Mouse (Mus musculus) liver, embryonic 12.5 days (tissue): ENCODE data around the gene Fancd2. TPM values are rescaled to one million over a fixed set of nuclear protein-coding genes. Genes with fewer than 3 reads are reported as not detected.

Experiments
- ATAC-seq: fragments of 200-750 bp; cut with Nextera tagmentation; 2 replicates; pipeline ENCODE4 v1.8.0; 2017; ENCODE audit warnings: moderate number of reproducible peaks, mild to moderate bottlenecking, moderate library complexity
- H3K27ac ChIP-seq: fragments of 300-500 bp; sonication (generic); 2 replicates; pipeline ENCODE4 v1.5.1; 2016; ENCODE audit warnings: mild to moderate bottlenecking
- H3K27me3 ChIP-seq: fragments of 300-500 bp; sonication (generic); replicated peaks from 2 replicates; pipeline ENCODE4 v1.6.1; 2016; ENCODE audit warnings: mild to moderate bottlenecking, moderate library complexity
- H3K36me3 ChIP-seq: fragments of 300-500 bp; sonication (generic); 2 replicates; pipeline ENCODE4 v1.6.1; 2016; ENCODE audit warnings: mild to moderate bottlenecking, moderate library complexity
- H3K4me1 ChIP-seq: fragments of 300-500 bp; sonication (generic); 2 replicates; pipeline ENCODE4 v1.6.1; 2016
- H3K4me2 ChIP-seq: fragments of 300-500 bp; sonication (generic); 2 replicates; pipeline ENCODE4 v1.6.1; 2016; ENCODE audit warnings: mild to moderate bottlenecking, moderate library complexity
- H3K4me3 ChIP-seq: fragments of 300-500 bp; sonication (generic); 2 replicates; pipeline ENCODE4 v1.5.1; 2016; ENCODE audit warnings: mild to moderate bottlenecking, moderate library complexity
- H3K9ac ChIP-seq: fragments of 300-500 bp; sonication (generic); 2 replicates; pipeline ENCODE4 v1.6.1; 2016; ENCODE audit warnings: mild to moderate bottlenecking, moderate library complexity
- H3K9me3 ChIP-seq: fragments of 300-500 bp; sonication (generic); replicated peaks from 2 replicates; pipeline ENCODE4 v1.6.1; 2016; ENCODE audit warnings: mild to moderate bottlenecking, moderate library complexity
- WGBS: fragments of 180-500 bp; shearing (Covaris S2); methylation state at CpG from one replicate; pipeline ENCODE4 v1.1.7; 2016; ENCODE audit not compliant: insufficient replicate concordance; 5-methylcytosine and 5-hydroxymethylcytosine counted together
- polyA plus RNA-seq: library from polyadenylated mRNA; unstranded; fragments of >200 nt; fragmentation: Nextera tagmentation; extraction: Ambion mirVana; gene quantifications from 2 replicates; pipeline ENCODE4 v1.2.1, GENCODE M21; 2016

The Fancd2 gene
- polyA plus RNA-seq, 1 experiment from 2014 or later, result 16.4 TPM

DNA sequence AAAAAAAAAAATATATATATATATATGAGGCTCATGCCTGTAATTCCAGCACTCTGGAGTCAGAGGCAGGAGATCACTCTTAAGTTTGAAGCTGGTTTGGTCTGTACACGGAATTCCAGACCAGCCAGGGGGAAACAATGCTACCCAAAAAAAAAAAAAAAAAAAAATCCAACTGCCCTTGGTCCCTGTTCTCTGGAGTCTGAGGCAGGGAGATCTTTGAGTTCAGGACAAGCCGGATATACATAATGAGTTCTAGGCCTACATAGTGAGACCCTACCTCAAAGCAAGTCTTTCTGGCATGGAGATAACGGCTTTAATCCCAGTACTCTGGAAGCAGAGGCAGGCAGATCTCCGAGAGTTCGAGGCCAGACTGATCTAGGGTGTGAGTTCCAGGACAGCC, 91.9 kb downstream of the Fancd2 start:
- Histone ChIP-seq H3K4me2 (peak overlapping the region; percentile 96), H3K27me3 (no peaks in the 10 kb centered on the region), H3K36me3 (peaks cover 16% of the 10 kb centered on the region), H3K9me3 (no peaks in the 10 kb centered on the region), H3K9ac (peak overlapping the region; percentile 83), H3K4me1 (peaks cover 33% of the 10 kb centered on the region), H3K27ac (peak overlapping the region; percentile 88; the same call in 1 of the 2 replicates), H3K4me3 (peak overlapping the region; percentile 84)
- ATAC-seq, result no peak; the same call in 1 of the 2 replicates
- WGBS, result 43% methylated on average over 5 of the region's 5 CpGs

GRCm38 (mm10) chr6:113623941-113624751, 92.7 kb downstream of the Fancd2 start, which contains the start of gene Vhl:
TSS of gene Vhl (plus strand) at chr6:113623959.
- H3K4me2 ChIP-seq, result peak within 1 kb of the TSS; percentile 96
- H3K9me3 ChIP-seq, result no peaks in the 10 kb centered on the region
- peaks cover 16% of the 10 kb centered on the region for H3K36me3 ChIP-seq
- peak; percentile 87 for ATAC-seq
- H3K4me1 ChIP-seq, result peaks cover 33% of the 10 kb centered on the region
- peak within 1 kb of the TSS; percentile 84 for H3K4me3 ChIP-seq
- peak within 1 kb of the TSS; percentile 88 for H3K27ac ChIP-seq
- H3K27me3 ChIP-seq, result no peaks in the 10 kb centered on the region
- peak within 1 kb of the TSS; percentile 83 for H3K9ac ChIP-seq
- WGBS, result 2% methylated on average over 67 of the region's 76 CpGs

GRCm38 (mm10) chr6:113624989-113625770, 93.7 kb downstream of the Fancd2 start:
- peaks cover 26% of the 10 kb centered on the region for H3K36me3 ChIP-seq
- H3K4me2 ChIP-seq, result peak overlapping the region; percentile 96
- WGBS, result 63% methylated on average over 5 of the region's 5 CpGs
- no peaks in the 10 kb centered on the region for H3K9me3 ChIP-seq
- peaks cover 33% of the 10 kb centered on the region for H3K4me1 ChIP-seq
- H3K27me3 ChIP-seq, result no peaks in the 10 kb centered on the region
- ATAC-seq, result no peak
- peak overlapping the region; percentile 83; the same call in 1 of the 2 replicates for H3K9ac ChIP-seq
- H3K27ac ChIP-seq, result no peak overlapping the region
- peak overlapping the region; percentile 84 for H3K4me3 ChIP-seq

- no peak overlapping the region for H3K27ac ChIP-seq
These were observed 98.8 kb downstream of the Fancd2 start for GRCm38 (mm10) chr6:113630322-113630721.

GRCm38 (mm10) chr6:113632863-113633262, 101.4 kb downstream of the Fancd2 start:
- H3K36me3 ChIP-seq, result peaks cover 52% of the 10 kb centered on the region
- no peak overlapping the region for H3K9ac ChIP-seq
- no peak overlapping the region for H3K4me2 ChIP-seq
- H3K4me1 ChIP-seq, result peaks cover 9% of the 10 kb centered on the region
- no peak overlapping the region for H3K27ac ChIP-seq
- WGBS, result 80% methylated on average over 4 of the region's 4 CpGs
- ATAC-seq, result no peak
- H3K27me3 ChIP-seq, result no peaks in the 10 kb centered on the region
- H3K9me3 ChIP-seq, result no peaks in the 10 kb centered on the region
- no peak overlapping the region for H3K4me3 ChIP-seq

More at GRCm38 (mm10) chr6:113630322-113630721, 98.8 kb downstream of the Fancd2 start:
- peaks cover 10% of the 10 kb centered on the region for H3K4me1 ChIP-seq
- H3K36me3 ChIP-seq, result peaks cover 59% of the 10 kb centered on the region
- H3K27me3 ChIP-seq, result no peaks in the 10 kb centered on the region
- H3K4me3 ChIP-seq, result no peak overlapping the region
- H3K9ac ChIP-seq, result no peak overlapping the region
- no peak for ATAC-seq
- 77% methylated on average over 5 of the region's 5 CpGs for WGBS
- H3K4me2 ChIP-seq, result no peak overlapping the region
- H3K9me3 ChIP-seq, result no peaks in the 10 kb centered on the region

- no peaks in the 10 kb centered on the region for H3K9me3 ChIP-seq
- H3K4me2 ChIP-seq, result peak within 1 kb of the TSS; percentile 80
- peak within 1 kb of the TSS; percentile 76 for H3K27ac ChIP-seq
- H3K9ac ChIP-seq, result peak within 1 kb of the TSS; percentile 79
- 0 out of 2 replicates have a peak, but pooled peaks cover 1% of the 10 kb centered on the region for H3K36me3 ChIP-seq
- peaks cover 45% of the 10 kb centered on the region for H3K4me1 ChIP-seq
- H3K4me3 ChIP-seq, result peak within 1 kb of the TSS; percentile 63
- no peaks in the 10 kb centered on the region for H3K27me3 ChIP-seq
- peak; percentile 94 for ATAC-seq
- WGBS, result 5% methylated on average over 37 of the region's 37 CpGs
These were observed 107.0 kb downstream of the Fancd2 start, which contains the start of gene Irak2 for GRCm38 (mm10) chr6:113638302-113639040. TSS of gene Irak2 (plus strand) at chr6:113638467.

- peak overlapping the region; percentile 63 for H3K4me3 ChIP-seq
- no peaks in the 10 kb centered on the region for H3K27me3 ChIP-seq
- WGBS, result 79% methylated on average over 4 of the region's 4 CpGs
- H3K4me1 ChIP-seq, result peaks cover 45% of the 10 kb centered on the region
- ATAC-seq, result no peak
- H3K4me2 ChIP-seq, result peak overlapping the region; percentile 80
- peak overlapping the region; percentile 76; the same call in 1 of the 2 replicates for H3K27ac ChIP-seq
- H3K36me3 ChIP-seq, result no peaks in the 10 kb centered on the region
- no peaks in the 10 kb centered on the region for H3K9me3 ChIP-seq
- peak overlapping the region; percentile 79; the same call in 1 of the 2 replicates for H3K9ac ChIP-seq
These were observed 107.7 kb downstream of the Fancd2 start for GRCm38 (mm10) chr6:113639201-113639600.

DNA sequence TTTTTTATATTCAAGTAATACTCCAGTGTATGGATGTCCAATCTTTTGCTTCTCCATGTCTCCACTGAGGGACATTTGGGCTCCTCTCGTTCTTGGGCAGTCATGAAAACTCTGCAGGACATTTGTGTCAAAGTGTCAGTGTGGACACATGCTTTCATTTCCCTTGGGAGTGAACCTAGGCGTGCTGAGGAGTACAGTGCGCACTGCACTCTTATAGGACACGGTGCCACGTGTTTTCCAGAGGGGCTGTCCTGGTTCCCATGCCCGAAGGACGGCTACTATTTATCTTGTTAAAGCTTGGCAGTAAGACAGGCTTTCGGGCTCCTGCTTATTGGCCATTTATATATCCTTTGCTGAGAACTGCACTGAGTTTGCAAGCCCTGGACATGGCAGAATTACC, 111.1 kb downstream of the Fancd2 start:
- ATAC-seq, result no peak
- Histone ChIP-seq H3K27me3 (no peaks in the 10 kb centered on the region), H3K4me3 (no peak overlapping the region), H3K9ac (no peak overlapping the region), H3K4me2 (no peak overlapping the region), H3K27ac (no peak overlapping the region), H3K9me3 (no peaks in the 10 kb centered on the region), H3K36me3 (0 out of 2 replicates have a peak, but pooled peaks cover 2% of the 10 kb centered on the region), H3K4me1 (peaks cover 36% of the 10 kb centered on the region)
- 76% methylated on average over 8 of the region's 8 CpGs for WGBS

GRCm38 (mm10) chr6:113643021-113643420, 111.5 kb downstream of the Fancd2 start:
- peaks cover 36% of the 10 kb centered on the region for H3K4me1 ChIP-seq
- no peaks in the 10 kb centered on the region for H3K27me3 ChIP-seq
- no peak overlapping the region for H3K4me2 ChIP-seq
- ATAC-seq, result no peak
- H3K9me3 ChIP-seq, result no peaks in the 10 kb centered on the region
- H3K36me3 ChIP-seq, result 0 out of 2 replicates have a peak, but pooled peaks cover 6% of the 10 kb centered on the region
- WGBS, result 76% methylated on average over 4 of the region's 4 CpGs
- no peak overlapping the region for H3K9ac ChIP-seq
- H3K27ac ChIP-seq, result no peak overlapping the region
- H3K4me3 ChIP-seq, result no peak overlapping the region

GRCm38 (mm10) chr6:113643967-113644366, 112.5 kb downstream of the Fancd2 start:
- no peak overlapping the region for H3K4me3 ChIP-seq
- 0 out of 2 replicates have a peak, but pooled peaks cover 12% of the 10 kb centered on the region for H3K36me3 ChIP-seq
- 69% methylated on average over 2 of the region's 2 CpGs for WGBS
- peaks cover 37% of the 10 kb centered on the region for H3K4me1 ChIP-seq
- H3K27me3 ChIP-seq, result no peaks in the 10 kb centered on the region
- no peak overlapping the region for H3K4me2 ChIP-seq
- no peak overlapping the region for H3K9ac ChIP-seq
- no peak for ATAC-seq
- 0 out of 2 replicates have a peak overlapping the region, but pooled peaks have one; percentile 12 for H3K27ac ChIP-seq
- H3K9me3 ChIP-seq, result no peaks in the 10 kb centered on the region

GRCm38 (mm10) chr6:113644808-113645207, 113.3 kb downstream of the Fancd2 start:
- 52% methylated on average over 8 of the region's 8 CpGs for WGBS
- H3K4me1 ChIP-seq, result peaks cover 36% of the 10 kb centered on the region
- ATAC-seq, result no peak

More at GRCm38 (mm10) chr6:113644808-113645207, 113.3 kb downstream of the Fancd2 start:
- Histone ChIP-seq H3K9me3 (no peaks in the 10 kb centered on the region), H3K9ac (no peak overlapping the region), H3K4me2 (no peak overlapping the region), H3K27ac (no peak overlapping the region), H3K36me3 (0 out of 2 replicates have a peak, but pooled peaks cover 12% of the 10 kb centered on the region), H3K27me3 (no peaks in the 10 kb centered on the region), H3K4me3 (no peak overlapping the region)
